Mouse (Mus musculus): ENCODE data around the gene Itpk1. TPM values are rescaled to one million over a fixed set of nuclear protein-coding genes. Genes with fewer than 3 reads are reported as not detected.
A peak's percentile ranks its signal among the peaks of the same experiment; 100 is the strongest.

Gene Itpk1
- total RNA-seq, 2 experiments from 2014 or later, result 9.6 to 11.2 TPM

GRCm38 (mm10) chr12:102714654-102715395, 10.1 kb upstream of the Itpk1 start:
- no peak for DNase-seq
- intact Hi-C loops (cut with DNase I), result no loop called here

GRCm38 (mm10) chr12:102714116-102714515, 9.4 kb upstream of the Itpk1 start:
- no peak for DNase-seq
- intact Hi-C loops (cut with DNase I), result no loop called here

GRCm38 (mm10) chr12:102713153-102713865, 8.6 kb upstream of the Itpk1 start:
- intact Hi-C loops (cut with DNase I), result no loop called here

GRCm38 (mm10) chr12:102710851-102711375, 6.2 kb upstream of the Itpk1 start:
- intact Hi-C loops (cut with DNase I), result no loop called here

More at GRCm38 (mm10) chr12:102713153-102713865, 8.6 kb upstream of the Itpk1 start:
- DNase-seq, result no peak

GRCm38 (mm10) chr12:102709896-102710295, 5.2 kb upstream of the Itpk1 start:
- DNase-seq, result no peak
- intact Hi-C loops (cut with DNase I), result loop anchor here (5.0 kb wide), 2 partner anchors 188 to 213 kb away; no protein-coding TSS in a partner anchor

More at GRCm38 (mm10) chr12:102710851-102711375, 6.2 kb upstream of the Itpk1 start:
- no peak for DNase-seq

GRCm38 (mm10) chr12:102708220-102708619, 3.5 kb upstream of the Itpk1 start:
- peak; percentile 55 to 58 for DNase-seq
- intact Hi-C loops (cut with DNase I), result loop anchor here (1.0 to 5.0 kb wide), 3 partner anchors 129 to 211 kb away; no protein-coding TSS in a partner anchor

GRCm38 (mm10) chr12:102706833-102707463, 2.2 kb upstream of the Itpk1 start:
- intact Hi-C loops (cut with DNase I), result loop anchor here (5.0 kb wide), 2 partner anchors 185 to 210 kb away; no protein-coding TSS in a partner anchor
- no peak for DNase-seq

GRCm38 (mm10) chr12:102705906-102706640, 1.3 kb upstream of the Itpk1 start:
- DNase-seq, result no peak
- intact Hi-C loops (cut with DNase I), result loop anchor here (1.0 to 5.0 kb wide), 3 partner anchors 27 to 209 kb away; no protein-coding TSS in a partner anchor

- DNase-seq, result peak; percentile 83 to 91
These were observed 614 bp upstream of the Itpk1 start for GRCm38 (mm10) chr12:102705216-102705871.

GRCm38 (mm10) chr12:102703921-102704408, 765 bp downstream of the Itpk1 start:
- no peak for DNase-seq
- intact Hi-C loops (cut with DNase I), result no loop called here

More at GRCm38 (mm10) chr12:102705216-102705871, 614 bp upstream of the Itpk1 start:
- intact Hi-C loops (cut with DNase I), result loop anchor here (1.0 to 5.0 kb wide), 3 partner anchors 28 to 208 kb away; no protein-coding TSS in a partner anchor

- intact Hi-C loops (cut with DNase I), result no loop called here
These were observed 1.3 kb downstream of the Itpk1 start for GRCm38 (mm10) chr12:102703441-102703840.

GRCm38 (mm10) chr12:102703111-102703412, 1.7 kb downstream of the Itpk1 start:
- intact Hi-C loops (cut with DNase I), result no loop called here
- peak in 1 of 2 experiments; percentile 53 for DNase-seq

More at GRCm38 (mm10) chr12:102703441-102703840, 1.3 kb downstream of the Itpk1 start:
- no peak for DNase-seq

GRCm38 (mm10) chr12:102702356-102703110, 2.2 kb downstream of the Itpk1 start:
- intact Hi-C loops (cut with DNase I), result no loop called here

GRCm38 (mm10) chr12:102701691-102702207, 3.0 kb downstream of the Itpk1 start:
- DNase-seq, result no peak
- intact Hi-C loops (cut with DNase I), result no loop called here

More at GRCm38 (mm10) chr12:102702356-102703110, 2.2 kb downstream of the Itpk1 start:
- DNase-seq, result peak; percentile 82 to 92

- no peak for DNase-seq
- intact Hi-C loops (cut with DNase I), result no loop called here
These were observed 4.3 kb downstream of the Itpk1 start for GRCm38 (mm10) chr12:102700453-102700852.

- intact Hi-C loops (cut with DNase I), result no loop called here
- DNase-seq, result no peak
These were observed 5.6 kb downstream of the Itpk1 start for GRCm38 (mm10) chr12:102699156-102699555.

GRCm38 (mm10) chr12:102698089-102698684, 6.5 kb downstream of the Itpk1 start:
- intact Hi-C loops (cut with DNase I), result no loop called here
- DNase-seq, result no peak

- no peak for DNase-seq
- intact Hi-C loops (cut with DNase I), result no loop called here
These were observed 7.3 kb downstream of the Itpk1 start for GRCm38 (mm10) chr12:102697381-102697780.

Measured in heart, postnatal 10 days (tissue).